Mouse (Mus musculus): ENCODE data around the gene Fstl1.

DNA sequence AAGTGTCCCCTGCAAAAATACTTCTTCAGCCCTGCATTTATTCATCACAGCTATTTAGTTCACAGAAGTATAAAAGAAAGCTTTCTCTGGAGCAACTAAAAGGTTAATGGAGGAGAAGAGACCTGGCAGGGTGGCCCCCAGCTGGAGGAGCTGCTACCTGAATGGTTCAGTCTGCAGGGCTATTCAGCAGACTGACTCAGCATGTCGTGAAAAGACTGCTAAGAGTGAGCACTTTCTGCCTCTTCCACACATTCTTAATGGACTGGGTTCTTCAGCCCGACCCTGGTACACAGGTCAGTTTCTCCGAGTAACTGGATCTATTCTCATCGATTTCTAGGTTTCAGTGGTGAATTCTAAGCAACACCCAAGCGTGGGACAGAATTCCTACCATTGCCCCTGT, 12.9 kb upstream of the Fstl1 start:
- no peak for TF ChIP-seq EP300 (IDR thresholded peaks at IDR 0.05; ENCODE audit: low read depth)
- no peak for TF ChIP-seq CTCF (IDR thresholded peaks at IDR 0.05; ENCODE audit: low read depth)
